Mouse (Mus musculus): ENCODE measurements at regions not wholly inside any gene's neighbourhood (a gene's known extent, or its start where the extent isn't known, plus 50 kb on each side); places are given as distances from the start of the nearest gene placed in this dataset.

DNA sequence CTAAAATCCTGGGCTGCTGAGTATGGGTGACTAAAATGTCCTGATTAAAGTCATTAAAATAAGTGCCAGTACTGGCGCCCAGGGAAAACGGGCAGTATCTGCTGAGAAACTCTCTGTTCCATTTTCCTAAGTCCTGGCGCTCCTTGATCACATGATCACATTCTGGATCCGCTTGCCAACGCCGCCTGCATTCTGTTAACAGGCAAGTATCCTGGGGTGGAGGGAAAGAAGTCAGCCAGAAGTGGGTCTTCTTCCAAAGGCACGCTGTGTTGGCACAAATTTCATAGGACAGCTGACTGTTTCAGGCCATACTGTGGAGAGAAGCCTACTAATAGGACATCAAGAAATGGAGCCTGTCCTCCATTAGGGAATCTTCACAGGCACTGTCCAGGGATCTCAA lies 52.0 kb upstream of the Akirin2 start:
- TF ChIP-seq POLR2A (IDR thresholded peaks at IDR 0.05; ENCODE audit: control insufficient read depth, low read depth, low read length) (no peak), CTCF (IDR thresholded peaks at IDR 0.05; ENCODE audit: control insufficient read depth, insufficient read depth, insufficient replicate concordance, low read depth, low read length) (no peak)
- Histone ChIP-seq H3K27me3 (ENCODE audit: control insufficient read depth, insufficient read depth, low read length) (no peaks in the 10 kb centered on the region), H3K4me3 (ENCODE audit: control insufficient read depth, low read depth, low read length) (no peak overlapping the region), H3K4me1 (ENCODE audit: control insufficient read depth, insufficient read depth, low read length) (no peaks in the 10 kb centered on the region), H3K27ac (ENCODE audit: control insufficient read depth, insufficient read depth, low read depth, low read length) (no peak overlapping the region), H3K36me3 (ENCODE audit: control insufficient read depth, insufficient read depth, low read length) (no peaks in the 10 kb centered on the region)

- Histone ChIP-seq H3K4me3 (ENCODE audit: control insufficient read depth, low read depth, low read length) (no peak overlapping the region), H3K36me3 (ENCODE audit: control insufficient read depth, insufficient read depth, low read length) (no peaks in the 10 kb centered on the region), H3K27me3 (ENCODE audit: control insufficient read depth, insufficient read depth, low read length) (no peaks in the 10 kb centered on the region), H3K27ac (ENCODE audit: control insufficient read depth, insufficient read depth, low read depth, low read length) (no peak overlapping the region), H3K4me1 (ENCODE audit: control insufficient read depth, insufficient read depth, low read length) (no peaks in the 10 kb centered on the region)
- no peak for TF ChIP-seq POLR2A (IDR thresholded peaks at IDR 0.05; ENCODE audit: control insufficient read depth, low read depth, low read length)
- TF ChIP-seq CTCF (IDR thresholded peaks at IDR 0.05; ENCODE audit: control insufficient read depth, insufficient read depth, insufficient replicate concordance, low read depth, low read length): no peak
Measured at GRCm38 (mm10) chr4:34499731-34500130, 51.0 kb upstream of the Akirin2 start.

All from testis, adult 2 months (tissue).